Mouse (Mus musculus): ENCODE measurements at regions not wholly inside any gene's neighbourhood (a gene's known extent, or its start where the extent isn't known, plus 50 kb on each side); places are given as distances from the start of the nearest gene placed in this dataset.

- TF ChIP-seq CTCF (IDR thresholded peaks at IDR 0.05; ENCODE audit: low read depth), result no peak
- TF ChIP-seq EP300 (IDR thresholded peaks at IDR 0.05; ENCODE audit: low read depth), result no peak
- Histone ChIP-seq H3K9me3 (ENCODE audit: low read length) (no peaks in the 10 kb centered on the region), H3K4me1 (ENCODE audit: insufficient read depth) (peaks cover 21% of the 10 kb centered on the region), H3K4me3 (ENCODE audit: low read depth, low read length) (no peak overlapping the region), H3K9ac (replicated peaks) (no peak overlapping the region), H3K36me3 (replicated peaks; ENCODE audit: insufficient read depth, low read length) (no peaks in the 10 kb centered on the region), H3K27me3 (ENCODE audit: insufficient read depth, low read length) (no peaks in the 10 kb centered on the region), H3K27ac (ENCODE audit: low read depth) (0 out of 2 replicates have a peak overlapping the region, but pooled peaks have one; percentile 39), H3K4me2 (ENCODE audit: low read depth, low read length) (no peak overlapping the region)
- ATAC-seq (no peak), DNase-seq (no peak)
- 41% methylated on average over 9 of the region's 9 CpGs for WGBS (ENCODE audit: insufficient replicate concordance)
Observed at GRCm38 (mm10) chr7:64032921-64033354, 94.2 kb upstream of the Klf13 start.

- H3K36me3 ChIP-seq (replicated peaks; ENCODE audit: insufficient read depth, low read length), result no peaks in the 10 kb centered on the region
- H3K9me3 ChIP-seq (ENCODE audit: low read length), result no peaks in the 10 kb centered on the region
- DNase-seq (no peak), ATAC-seq (peak; percentile 27; the same call in 1 of the 2 replicates)
- 72% methylated on average over 2 of the region's 2 CpGs for WGBS (ENCODE audit: insufficient replicate concordance)
- H3K4me2 ChIP-seq (ENCODE audit: low read depth, low read length), result no peak overlapping the region
- no peak overlapping the region for H3K4me3 ChIP-seq (ENCODE audit: low read depth, low read length)
- TF ChIP-seq CTCF (IDR thresholded peaks at IDR 0.05; ENCODE audit: low read depth), result peak; percentile 34
- no peak for TF ChIP-seq EP300 (IDR thresholded peaks at IDR 0.05; ENCODE audit: low read depth)
- no peak overlapping the region for H3K9ac ChIP-seq (replicated peaks)
- H3K27ac ChIP-seq (ENCODE audit: low read depth), result no peak overlapping the region
- H3K4me1 ChIP-seq (ENCODE audit: insufficient read depth), result peaks cover 14% of the 10 kb centered on the region
- H3K27me3 ChIP-seq (ENCODE audit: insufficient read depth, low read length), result no peaks in the 10 kb centered on the region
Observed at GRCm38 (mm10) chr7:64030650-64031049, 91.9 kb upstream of the Klf13 start.

GRCm38 (mm10) chr7:64027100-64027499, 88.4 kb upstream of the Klf13 start:
- H3K36me3 ChIP-seq (replicated peaks; ENCODE audit: insufficient read depth, low read length), result no peaks in the 10 kb centered on the region
- DNase-seq (no peak), ATAC-seq (no peak)
- TF ChIP-seq EP300 (IDR thresholded peaks at IDR 0.05; ENCODE audit: low read depth) (no peak), CTCF (IDR thresholded peaks at IDR 0.05; ENCODE audit: low read depth) (no peak)
- H3K4me3 ChIP-seq (ENCODE audit: low read depth, low read length), result no peak overlapping the region
- no peaks in the 10 kb centered on the region for H3K9me3 ChIP-seq (ENCODE audit: low read length)
- 85% methylated on average over 7 of the region's 7 CpGs for WGBS (ENCODE audit: insufficient replicate concordance)
- no peak overlapping the region for H3K4me2 ChIP-seq (ENCODE audit: low read depth, low read length)
- no peak overlapping the region for H3K9ac ChIP-seq (replicated peaks)
- no peak overlapping the region for H3K27ac ChIP-seq (ENCODE audit: low read depth)
- H3K4me1 ChIP-seq (ENCODE audit: insufficient read depth), result peaks cover 14% of the 10 kb centered on the region
- no peaks in the 10 kb centered on the region for H3K27me3 ChIP-seq (ENCODE audit: insufficient read depth, low read length)

- Histone ChIP-seq H3K4me1 (ENCODE audit: insufficient read depth) (peaks cover 19% of the 10 kb centered on the region), H3K27me3 (ENCODE audit: insufficient read depth, low read length) (no peaks in the 10 kb centered on the region), H3K9ac (replicated peaks) (no peak overlapping the region), H3K27ac (ENCODE audit: low read depth) (no peak overlapping the region), H3K4me3 (ENCODE audit: low read depth, low read length) (no peak overlapping the region), H3K9me3 (ENCODE audit: low read length) (no peaks in the 10 kb centered on the region), H3K36me3 (replicated peaks; ENCODE audit: insufficient read depth, low read length) (no peaks in the 10 kb centered on the region), H3K4me2 (ENCODE audit: low read depth, low read length) (no peak overlapping the region)
- TF ChIP-seq CTCF (IDR thresholded peaks at IDR 0.05; ENCODE audit: low read depth) (no peak), EP300 (IDR thresholded peaks at IDR 0.05; ENCODE audit: low read depth) (no peak)
- no peak for DNase-seq
- ATAC-seq, result no peak
- WGBS (ENCODE audit: insufficient replicate concordance), result 63% methylated on average over 2 of the region's 2 CpGs
Observed at GRCm38 (mm10) chr7:64025155-64025554, 86.4 kb upstream of the Klf13 start.

GRCm38 (mm10) chr7:64024253-64024652, 85.5 kb upstream of the Klf13 start:
- ATAC-seq (no peak), DNase-seq (no peak)
- 70% methylated on average over 4 of the region's 4 CpGs for WGBS (ENCODE audit: insufficient replicate concordance)
- Histone ChIP-seq H3K4me1 (ENCODE audit: insufficient read depth) (peaks cover 19% of the 10 kb centered on the region), H3K36me3 (replicated peaks; ENCODE audit: insufficient read depth, low read length) (no peaks in the 10 kb centered on the region), H3K9me3 (ENCODE audit: low read length) (no peaks in the 10 kb centered on the region), H3K27ac (ENCODE audit: low read depth) (no peak overlapping the region), H3K9ac (replicated peaks) (no peak overlapping the region), H3K4me3 (ENCODE audit: low read depth, low read length) (no peak overlapping the region), H3K27me3 (ENCODE audit: insufficient read depth, low read length) (no peaks in the 10 kb centered on the region), H3K4me2 (ENCODE audit: low read depth, low read length) (no peak overlapping the region)
- TF ChIP-seq CTCF (IDR thresholded peaks at IDR 0.05; ENCODE audit: low read depth), result no peak
- peak; percentile 34; the same call in 1 of the 2 replicates for TF ChIP-seq EP300 (IDR thresholded peaks at IDR 0.05; ENCODE audit: low read depth)

- Histone ChIP-seq H3K4me1 (ENCODE audit: insufficient read depth) (peaks cover 19% of the 10 kb centered on the region), H3K9me3 (ENCODE audit: low read length) (no peaks in the 10 kb centered on the region), H3K27ac (ENCODE audit: low read depth) (no peak overlapping the region), H3K9ac (replicated peaks) (no peak overlapping the region), H3K4me2 (ENCODE audit: low read depth, low read length) (no peak overlapping the region), H3K4me3 (ENCODE audit: low read depth, low read length) (no peak overlapping the region), H3K27me3 (ENCODE audit: insufficient read depth, low read length) (no peaks in the 10 kb centered on the region), H3K36me3 (replicated peaks; ENCODE audit: insufficient read depth, low read length) (no peaks in the 10 kb centered on the region)
- 54% methylated on average over 7 of the region's 7 CpGs for WGBS (ENCODE audit: insufficient replicate concordance)
- ATAC-seq, result 0 out of 2 replicates have a peak, but pooled peaks have one; percentile 7
- TF ChIP-seq CTCF (IDR thresholded peaks at IDR 0.05; ENCODE audit: low read depth) (no peak), EP300 (IDR thresholded peaks at IDR 0.05; ENCODE audit: low read depth) (no peak)
- DNase-seq, result no peak
Observed at GRCm38 (mm10) chr7:64022711-64023468, 84.2 kb upstream of the Klf13 start.

Measured in liver, postnatal 0 days (tissue).